Mouse (Mus musculus) thymus, adult 2 months (tissue): Measurements from ENCODE around the gene Nfkb1.

Source experiments
- CTCF ChIP-seq: fragments of 200-500 bp; IDR thresholded peaks from 2 replicates; pipeline ENCODE4 v1.5.1; 2012; ENCODE audit warnings: mild to moderate bottlenecking, control low read depth, low read length, moderate library complexity, borderline replicate concordance; ENCODE audit not compliant: control insufficient read depth, poor library complexity, insufficient read depth; ENCODE audit errors: extremely low read depth
- POLR2A ChIP-seq: fragments of 200-500 bp; IDR thresholded peaks from 2 replicates; pipeline ENCODE4 v1.6.1; 2012; ENCODE audit warnings: mild to moderate bottlenecking, low read length, control low read depth, moderate library complexity; ENCODE audit not compliant: control insufficient read depth, poor library complexity, insufficient read depth; ENCODE audit errors: extremely low read depth

- TF ChIP-seq POLR2A (no peak), CTCF (no peak)
Observed at GRCm38 (mm10) chr3:135625290-135625689, 66.1 kb downstream of the Nfkb1 start.
